Mouse (Mus musculus): Measurements from ENCODE around the gene Pusl1. TPM values are rescaled to one million over a fixed set of nuclear protein-coding genes. Genes with fewer than 3 reads are reported as not detected.
A peak's percentile ranks its signal among the peaks of the same experiment; 100 is the strongest.

Pusl1 gene
- polyA plus RNA-seq, 2 experiments: 12.9 to 16.8 TPM

- ATAC-seq (ENCODE audit: insufficient read depth) (no peak), DNase-seq (ENCODE audit: low read depth in 3 of 3, low spot score in 3 of 3) (no peak)
- H3K4me3 ChIP-seq (ENCODE audit: insufficient read depth in 1 of 2, low read depth in 2 of 2, low read length in 2 of 2): no peak overlapping the region
- TF ChIP-seq EP300 (IDR thresholded peaks at IDR 0.05; ENCODE audit: low read depth): no peak
- TF ChIP-seq CTCF (IDR thresholded peaks at IDR 0.05; ENCODE audit: low read depth): no peak
- H3K9ac ChIP-seq (replicated peaks): no peak overlapping the region
- H3K4me2 ChIP-seq (ENCODE audit: low read depth): no peak overlapping the region
- no peak overlapping the region for H3K27ac ChIP-seq
- peaks cover 5 to 11% of the 10 kb centered on the region in 2 experiments; a peak in 2 of 4 replicates for H3K4me1 ChIP-seq (replicated peaks; ENCODE audit: control insufficient read depth in 2 of 2, insufficient read depth in 2 of 2, low read length in 1 of 2)
- H3K36me3 ChIP-seq (replicated peaks; ENCODE audit: control insufficient read depth, insufficient read depth, low read depth): peaks cover 6% of the 10 kb centered on the region
- no peaks in the 10 kb centered on the region for H3K9me3 ChIP-seq (ENCODE audit: control insufficient read depth, low read length)
- no peaks in the 10 kb centered on the region for H3K27me3 ChIP-seq (ENCODE audit: control insufficient read depth, insufficient read depth, low read length)
- WGBS (ENCODE audit: insufficient replicate concordance): 81% methylated on average over 9 of the region's 9 CpGs
Measured at GRCm38 (mm10) chr4:155853421-155853820, 38.2 kb downstream of the Pusl1 start.

DNA sequence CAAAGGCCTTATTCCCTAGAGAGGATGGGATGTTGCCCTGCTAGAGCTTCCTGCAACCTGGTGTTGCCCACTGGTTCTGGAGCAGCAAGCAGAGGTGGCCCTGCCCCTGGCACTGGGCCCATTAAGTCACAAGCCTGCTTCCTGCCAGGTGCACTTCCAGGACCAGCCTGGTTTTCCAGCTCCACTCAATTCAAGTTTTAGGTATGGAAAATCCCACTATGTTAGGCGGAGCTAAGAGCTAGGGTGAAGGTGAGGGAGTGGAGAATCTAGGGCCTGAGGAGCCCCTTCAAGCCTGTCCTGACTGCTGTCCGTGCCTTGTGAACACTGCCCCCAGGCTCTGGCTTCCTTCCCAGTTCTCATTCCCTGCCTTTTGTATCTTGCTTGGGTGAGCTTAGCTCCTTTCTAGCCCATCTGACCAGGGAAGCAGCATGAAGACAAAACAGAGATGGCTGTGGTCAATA is 39.6 kb downstream of the Pusl1 start:
- no peaks in the 10 kb centered on the region for H3K27me3 ChIP-seq (ENCODE audit: control insufficient read depth, insufficient read depth, low read length)
- H3K36me3 ChIP-seq (replicated peaks; ENCODE audit: control insufficient read depth, insufficient read depth, low read depth): peaks cover 6% of the 10 kb centered on the region
- H3K4me1 ChIP-seq (replicated peaks; ENCODE audit: control insufficient read depth in 2 of 2, insufficient read depth in 2 of 2, low read length in 1 of 2): peaks cover 8 to 12% of the 10 kb centered on the region in 2 experiments; a peak in 3 of 4 replicates
- TF ChIP-seq CTCF (IDR thresholded peaks at IDR 0.05; ENCODE audit: low read depth) (no peak), EP300 (IDR thresholded peaks at IDR 0.05; ENCODE audit: low read depth) (no peak)
- H3K9me3 ChIP-seq (ENCODE audit: control insufficient read depth, low read length): no peaks in the 10 kb centered on the region
- no peak overlapping the region for H3K4me3 ChIP-seq (ENCODE audit: insufficient read depth in 1 of 2, low read depth in 2 of 2, low read length in 2 of 2)
- no peak overlapping the region for H3K4me2 ChIP-seq (ENCODE audit: low read depth)
- DNase-seq (ENCODE audit: low read depth in 3 of 3, low spot score in 3 of 3) (no peak), ATAC-seq (ENCODE audit: insufficient read depth) (no peak)
- H3K9ac ChIP-seq (replicated peaks): no peak overlapping the region
- 81% methylated on average over 2 of the region's 2 CpGs for WGBS (ENCODE audit: insufficient replicate concordance)
- no peak overlapping the region for H3K27ac ChIP-seq

DNA sequence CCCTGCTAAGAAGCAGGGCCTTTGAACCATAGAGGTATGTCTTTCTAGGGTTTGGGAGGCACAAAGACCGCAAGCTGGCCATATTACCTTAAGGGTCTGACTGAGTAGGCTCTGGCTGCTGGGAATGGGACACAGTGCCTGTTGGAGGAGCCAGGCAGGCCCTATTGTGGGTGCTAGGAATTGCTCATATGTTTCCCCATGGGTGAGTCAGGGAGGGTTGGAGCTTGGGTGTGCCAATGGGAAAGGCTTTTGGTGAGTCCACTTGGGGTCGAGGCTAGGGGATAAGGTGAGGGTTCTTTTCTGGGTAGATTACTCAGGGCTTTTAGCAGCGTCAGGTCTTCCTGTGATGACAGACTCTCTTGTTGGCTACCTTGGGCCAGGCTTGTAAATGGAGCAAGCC is 40.2 kb downstream of the Pusl1 start:
- H3K9ac ChIP-seq (replicated peaks): no peak overlapping the region
- no peak for ATAC-seq (ENCODE audit: insufficient read depth)

GRCm38 (mm10) chr4:155849792-155850451 is 41.7 kb downstream of the Pusl1 start:
- WGBS (ENCODE audit: insufficient replicate concordance): 74% methylated on average over 3 of the region's 3 CpGs
- H3K9ac ChIP-seq (replicated peaks): no peak overlapping the region
- no peak overlapping the region for H3K4me3 ChIP-seq (ENCODE audit: insufficient read depth in 1 of 2, low read depth in 2 of 2, low read length in 2 of 2)
- H3K36me3 ChIP-seq (replicated peaks; ENCODE audit: control insufficient read depth, insufficient read depth, low read depth): no peaks in the 10 kb centered on the region; the same call in 1 of the 2 replicates
- H3K27ac ChIP-seq: no peak overlapping the region
- H3K4me1 ChIP-seq (replicated peaks; ENCODE audit: control insufficient read depth in 2 of 2, insufficient read depth in 2 of 2, low read length in 1 of 2): peaks cover 11 to 12% of the 10 kb centered on the region in 2 experiments; a peak in 3 of 4 replicates
- H3K9me3 ChIP-seq (ENCODE audit: control insufficient read depth, low read length): no peaks in the 10 kb centered on the region
- H3K4me2 ChIP-seq (ENCODE audit: low read depth): peak overlapping the region; percentile 99; the same call in 1 of the 2 replicates
- TF ChIP-seq CTCF (IDR thresholded peaks at IDR 0.05; ENCODE audit: low read depth) (no peak), EP300 (IDR thresholded peaks at IDR 0.05; ENCODE audit: low read depth) (no peak)
- no peaks in the 10 kb centered on the region for H3K27me3 ChIP-seq (ENCODE audit: control insufficient read depth, insufficient read depth, low read length)
- ATAC-seq (ENCODE audit: insufficient read depth) (no peak), DNase-seq (ENCODE audit: low read depth in 3 of 3, low spot score in 3 of 3) (no peak)

More for the DNA sequence above, 40.2 kb downstream of the Pusl1 start:
- no peaks in the 10 kb centered on the region for H3K27me3 ChIP-seq (ENCODE audit: control insufficient read depth, insufficient read depth, low read length)
- no peak overlapping the region for H3K4me2 ChIP-seq (ENCODE audit: low read depth)
- no peak overlapping the region for H3K4me3 ChIP-seq (ENCODE audit: insufficient read depth in 1 of 2, low read depth in 2 of 2, low read length in 2 of 2)
- no peak overlapping the region for H3K27ac ChIP-seq
- H3K9me3 ChIP-seq (ENCODE audit: control insufficient read depth, low read length): no peaks in the 10 kb centered on the region
- no peak for DNase-seq (ENCODE audit: low read depth in 3 of 3, low spot score in 3 of 3)
- WGBS (ENCODE audit: insufficient replicate concordance): 74% methylated on average over 3 of the region's 3 CpGs
- peaks cover 6% of the 10 kb centered on the region for H3K36me3 ChIP-seq (replicated peaks; ENCODE audit: control insufficient read depth, insufficient read depth, low read depth)
- peaks cover 11 to 12% of the 10 kb centered on the region in 2 experiments; a peak in 3 of 4 replicates for H3K4me1 ChIP-seq (replicated peaks; ENCODE audit: control insufficient read depth in 2 of 2, insufficient read depth in 2 of 2, low read length in 1 of 2)
- TF ChIP-seq EP300 (IDR thresholded peaks at IDR 0.05; ENCODE audit: low read depth): no peak
- no peak for TF ChIP-seq CTCF (IDR thresholded peaks at IDR 0.05; ENCODE audit: low read depth)

DNA sequence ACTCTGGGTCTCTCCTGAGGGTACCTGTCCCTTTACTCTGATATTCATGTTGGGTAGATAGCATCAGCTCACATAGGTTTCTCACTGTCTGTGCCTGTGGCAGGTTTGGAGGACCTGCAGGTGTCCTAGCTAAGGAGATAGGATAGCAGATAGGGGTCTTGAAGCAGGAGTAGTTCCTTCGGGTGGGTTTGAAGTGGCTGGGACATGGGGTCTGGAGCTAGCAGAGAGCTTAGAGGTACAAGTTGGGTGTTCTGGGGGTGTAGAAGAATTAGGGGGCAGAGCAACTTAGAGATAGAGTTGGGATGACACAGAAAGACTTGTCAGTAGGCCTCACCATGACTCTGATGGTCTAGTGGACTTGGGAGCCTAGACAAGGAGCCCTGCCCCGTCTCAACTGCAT is 42.2 kb downstream of the Pusl1 start:
- Histone ChIP-seq H3K4me3 (ENCODE audit: insufficient read depth in 1 of 2, low read depth in 2 of 2, low read length in 2 of 2) (no peak overlapping the region), H3K9ac (replicated peaks) (no peak overlapping the region), H3K4me1 (replicated peaks; ENCODE audit: control insufficient read depth in 2 of 2, insufficient read depth in 2 of 2, low read length in 1 of 2) (peaks cover 11 to 12% of the 10 kb centered on the region in 2 experiments; a peak in 3 of 4 replicates), H3K4me2 (ENCODE audit: low read depth) (peak overlapping the region; percentile 99; the same call in 1 of the 2 replicates), H3K9me3 (ENCODE audit: control insufficient read depth, low read length) (no peaks in the 10 kb centered on the region), H3K36me3 (replicated peaks; ENCODE audit: control insufficient read depth, insufficient read depth, low read depth) (no peaks in the 10 kb centered on the region), H3K27ac (no peak overlapping the region), H3K27me3 (ENCODE audit: control insufficient read depth, insufficient read depth, low read length) (no peaks in the 10 kb centered on the region)
- DNase-seq (ENCODE audit: low read depth in 3 of 3, low spot score in 3 of 3) (no peak), ATAC-seq (ENCODE audit: insufficient read depth) (no peak)
- WGBS (ENCODE audit: insufficient replicate concordance): 76% methylated on average over 2 of the region's 2 CpGs
- TF ChIP-seq CTCF (IDR thresholded peaks at IDR 0.05; ENCODE audit: low read depth) (no peak), EP300 (IDR thresholded peaks at IDR 0.05; ENCODE audit: low read depth) (no peak)
